Mouse (Mus musculus): Measurements from ENCODE around the gene Zfr. TPM values are rescaled to one million over a fixed set of nuclear protein-coding genes. Genes with fewer than 3 reads are reported as not detected.

The Zfr gene
- total RNA-seq (2021): 100 to 1,000 TPM; 353 to 361 TPM

DNA sequence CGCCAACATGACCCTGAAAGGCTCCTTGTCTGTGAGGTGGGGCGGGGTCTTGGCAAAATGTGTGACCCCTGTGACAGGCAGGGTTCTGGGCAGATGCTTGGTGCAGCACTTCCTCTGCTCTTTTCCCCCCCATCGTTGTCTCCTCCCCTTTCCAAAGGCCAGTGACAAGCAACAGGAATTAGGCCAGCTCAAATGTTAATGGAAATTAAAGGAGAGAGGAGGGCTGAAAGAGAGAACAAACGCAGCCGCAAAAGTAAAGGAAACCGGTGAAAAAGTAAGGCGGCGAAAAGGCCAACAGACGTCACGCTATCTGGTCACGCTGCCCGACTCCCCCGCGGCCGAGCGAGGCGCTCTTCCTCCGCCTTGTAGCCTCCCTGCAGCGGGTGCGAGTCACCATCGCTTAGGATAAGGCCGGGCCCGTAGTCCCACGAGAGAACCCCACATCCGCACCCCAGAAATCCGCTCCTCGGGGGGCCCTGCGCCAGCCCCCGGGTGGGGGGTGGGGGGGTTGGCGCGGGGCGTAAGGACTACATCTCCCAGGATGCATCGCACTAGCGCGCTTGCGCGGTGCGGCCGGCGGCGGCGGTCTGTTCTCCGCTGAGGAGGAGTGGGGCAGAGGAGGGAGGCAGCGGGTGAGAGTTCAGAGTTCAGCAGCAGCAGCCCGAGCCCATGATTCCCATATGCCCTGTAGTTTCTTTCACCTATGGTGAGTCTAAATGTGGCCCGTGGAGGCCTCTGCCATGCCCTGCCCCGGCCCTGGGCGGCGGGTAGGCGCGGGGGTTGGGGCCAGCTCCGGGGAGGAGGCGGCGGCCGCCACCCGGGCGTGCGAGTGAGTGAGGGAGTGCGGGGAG lies at the start of gene Zfr:
Gene Zfr, plus strand, starts transcription at position 590 of the 851 bp plus-strand sequence.
- DNase-seq (ENCODE audit: low spot score in 2 of 2): peak; percentile 92
- intact Hi-C loops (cut with DNase I): loop anchor here (5.0 to 10.0 kb wide), 2 partner anchors 120 to 723 kb away; partner anchors contain the start of genes Sub1 and Tars

DNA sequence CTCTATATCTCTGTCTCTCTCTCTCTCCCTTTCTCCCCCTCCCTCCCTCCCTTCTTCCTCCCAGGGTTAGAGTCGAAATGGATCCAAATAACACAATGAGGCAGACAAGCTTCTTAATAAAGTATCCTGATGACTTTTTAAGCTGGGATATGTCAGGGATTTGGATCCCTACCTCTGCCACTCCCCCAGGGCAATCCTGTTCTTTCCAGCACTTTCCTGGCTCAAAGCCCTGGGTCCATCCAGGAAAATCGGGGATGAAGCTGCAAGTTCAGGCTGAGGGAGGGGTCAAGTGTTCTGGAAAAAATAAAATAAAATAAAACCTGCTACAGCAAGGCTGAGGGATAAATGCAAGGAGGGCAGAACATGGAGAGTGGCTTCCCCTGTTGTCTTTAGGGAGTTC lies 49.7 kb upstream of the Zfr start:
- no peak for DNase-seq (ENCODE audit: low spot score in 2 of 2)
- intact Hi-C loops (cut with DNase I): no loop called here

DNA sequence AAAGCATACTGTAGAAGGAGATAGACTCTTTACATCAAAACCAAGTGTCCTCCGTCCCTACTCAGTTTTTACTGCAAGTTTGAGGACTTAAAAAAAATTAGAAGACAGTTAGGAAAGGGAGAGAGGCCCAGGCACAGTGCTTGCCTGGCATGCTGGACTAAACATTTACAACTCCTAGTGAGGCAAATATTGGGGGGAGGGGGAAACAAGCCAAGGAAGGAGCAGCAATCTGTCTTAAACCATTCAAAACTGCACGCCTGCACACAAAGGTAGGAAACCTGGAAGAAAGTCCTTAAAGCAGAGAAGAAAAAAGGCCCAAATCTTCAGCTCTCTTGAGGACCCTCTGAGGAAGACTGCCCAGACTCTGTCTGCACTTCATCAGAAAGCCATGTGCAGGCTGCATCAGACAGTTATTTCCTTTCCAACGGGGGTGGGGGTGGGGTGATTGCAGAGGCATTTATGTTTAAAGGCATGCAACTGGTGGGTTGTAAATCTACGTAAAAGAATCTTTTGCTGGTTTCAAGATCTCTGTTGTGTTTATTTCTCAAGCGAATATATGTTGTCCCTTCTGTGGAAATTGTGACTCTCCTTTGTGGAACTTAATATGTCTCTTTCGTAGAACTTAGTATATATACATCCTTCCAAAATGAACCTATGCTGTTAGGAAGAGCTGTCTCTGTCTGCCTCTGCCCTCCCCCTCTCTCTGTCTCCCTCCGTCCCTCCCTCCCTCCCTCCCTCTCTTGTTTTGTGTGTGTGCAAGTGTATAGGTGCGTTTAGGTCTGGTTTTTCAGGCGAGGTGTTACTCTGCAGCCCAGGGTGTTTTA lies 49.0 kb upstream of the Zfr start:
- intact Hi-C loops (cut with DNase I): no loop called here
- no peak for DNase-seq (ENCODE audit: low spot score in 2 of 2)

DNA sequence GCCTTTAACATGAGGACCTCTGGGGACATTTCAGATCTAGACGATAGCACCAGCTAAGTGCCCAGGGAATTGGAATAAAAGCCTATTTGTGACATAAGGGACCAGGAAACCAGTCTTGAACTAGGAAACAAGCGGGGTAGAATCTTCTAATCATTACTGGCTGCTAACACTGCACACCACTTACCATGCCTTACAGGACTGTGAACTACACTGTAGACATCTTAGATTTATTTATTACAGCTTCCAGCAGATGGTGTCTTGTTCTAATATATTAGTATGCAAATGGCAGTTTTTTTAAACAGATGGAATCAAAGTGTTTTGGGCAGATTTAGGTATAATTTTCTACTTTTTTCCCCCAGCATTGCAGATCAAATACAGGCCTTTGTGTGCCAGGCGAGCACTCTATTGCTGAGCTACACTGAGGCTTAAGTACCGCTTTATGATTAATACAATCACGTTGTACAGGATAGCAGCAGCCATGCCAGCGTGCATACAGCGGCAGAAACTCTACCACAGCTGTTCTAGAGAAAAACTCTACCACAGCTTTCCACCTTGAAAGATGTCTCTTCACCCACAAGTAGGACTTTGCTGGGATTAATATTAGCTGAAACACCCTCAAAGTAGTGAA lies 44.8 kb upstream of the Zfr start:
- intact Hi-C loops (cut with DNase I): no loop called here
- no peak for DNase-seq (ENCODE audit: low spot score in 2 of 2)

DNA sequence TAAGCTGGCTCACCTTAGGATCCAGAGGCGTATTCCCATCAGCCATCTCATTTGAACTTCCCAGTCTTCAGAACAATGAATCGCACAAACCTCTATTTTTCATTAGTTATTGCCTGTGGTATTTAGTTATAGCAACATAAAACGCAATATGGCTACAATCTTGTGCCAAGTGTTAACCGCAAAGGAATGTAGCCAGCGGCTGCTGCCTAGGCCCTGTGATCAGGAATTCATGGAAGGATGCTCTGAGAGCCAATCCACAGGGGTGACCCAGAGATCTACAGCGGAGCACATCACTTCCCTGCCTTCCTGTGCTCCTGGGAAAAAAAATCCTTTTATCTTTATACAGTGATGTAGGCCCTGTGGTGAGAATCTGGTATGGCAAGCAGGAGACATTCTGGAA lies 43.2 kb upstream of the Zfr start:
- intact Hi-C loops (cut with DNase I): no loop called here
- DNase-seq (ENCODE audit: low spot score in 2 of 2): no peak

DNA sequence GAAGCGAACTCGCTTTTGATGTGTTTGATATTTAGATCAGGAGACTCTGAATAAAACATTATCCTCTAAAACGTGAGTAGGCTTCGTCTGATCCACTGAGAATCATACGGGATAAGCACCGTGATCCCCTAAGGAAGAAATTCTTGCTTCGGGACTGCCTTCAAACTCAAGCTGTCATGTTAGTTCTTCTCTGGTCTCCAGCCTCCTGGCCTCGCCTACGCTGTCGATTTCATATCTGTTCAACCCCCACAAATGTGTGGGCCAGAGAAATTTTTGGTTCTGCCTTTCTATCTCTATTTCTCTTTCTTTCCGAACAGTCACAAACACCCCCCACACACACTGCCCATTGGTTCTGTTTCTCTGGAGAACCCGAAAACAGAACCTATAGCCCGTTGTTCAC lies 35.3 kb upstream of the Zfr start:
- intact Hi-C loops (cut with DNase I): no loop called here
- peak in 1 of 2 experiments; percentile 78 for DNase-seq (ENCODE audit: low spot score in 2 of 2)

DNA sequence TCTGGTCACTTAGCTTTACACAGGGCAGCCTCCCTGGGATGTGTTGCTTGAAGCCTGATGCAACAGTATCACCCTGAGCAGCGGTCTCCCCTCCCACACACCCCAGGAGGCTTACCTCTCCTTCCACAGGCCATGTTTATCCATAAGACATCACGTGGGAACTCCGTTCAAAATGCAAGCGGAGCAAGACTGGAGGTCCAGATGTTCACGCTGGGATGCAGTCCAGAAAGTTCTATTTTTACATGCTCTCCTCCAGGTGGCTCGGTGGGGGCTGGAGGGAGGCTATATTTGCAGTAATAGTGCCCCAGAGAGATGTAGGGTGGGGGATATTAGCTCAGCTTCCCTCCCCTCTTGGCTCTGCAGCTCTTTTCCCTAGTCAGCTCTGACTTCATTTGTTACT lies 33.5 kb upstream of the Zfr start:
- DNase-seq (ENCODE audit: low spot score in 2 of 2): peak in 1 of 2 experiments; percentile 74
- intact Hi-C loops (cut with DNase I): loop anchor here (2.0 kb wide), 1 partner anchor 111 kb away; no protein-coding TSS in a partner anchor

DNA sequence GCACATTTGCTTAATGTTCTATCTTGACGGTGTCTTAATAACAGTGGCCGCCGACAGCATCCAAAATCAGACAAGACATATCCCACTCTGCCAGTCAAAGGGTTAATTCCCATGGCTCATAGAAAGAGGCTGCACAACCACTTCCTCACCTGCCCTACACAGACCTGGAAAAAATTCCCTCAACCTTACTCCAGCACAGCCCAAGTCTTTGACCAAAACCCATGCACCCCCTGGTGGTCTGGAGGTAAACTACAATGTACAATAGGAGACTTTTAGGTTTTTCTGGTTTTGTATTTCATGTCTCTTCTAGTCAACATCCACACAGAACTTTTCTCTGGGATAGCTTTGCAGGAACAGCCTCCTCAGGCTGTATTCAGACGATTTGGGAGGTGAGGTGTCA lies 32.8 kb upstream of the Zfr start:
- intact Hi-C loops (cut with DNase I): loop anchor here (2.0 kb wide), 1 partner anchor 112 kb away; no protein-coding TSS in a partner anchor
- peak in 1 of 2 experiments; percentile 64 for DNase-seq (ENCODE audit: low spot score in 2 of 2)

DNA sequence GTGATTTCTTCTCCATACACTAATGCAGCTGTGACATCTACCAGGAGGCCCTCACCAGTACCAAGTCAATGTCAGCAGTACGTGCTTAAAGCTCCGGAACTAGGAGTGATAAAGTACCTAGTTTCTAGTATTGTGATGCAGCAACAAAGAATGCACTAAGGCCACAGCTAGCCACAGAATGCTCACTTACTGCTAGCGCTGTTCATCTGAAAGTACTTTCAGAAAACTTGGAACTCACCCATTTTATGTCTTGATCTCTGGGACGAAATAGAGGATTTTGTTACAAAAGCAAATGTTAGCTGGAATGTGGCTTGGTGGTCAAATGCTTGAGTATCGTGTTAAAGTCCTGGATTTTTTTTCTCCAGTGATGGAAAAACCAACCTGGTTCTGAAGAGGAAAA lies 30.0 kb upstream of the Zfr start:
- intact Hi-C loops (cut with DNase I): no loop called here
- no peak for DNase-seq (ENCODE audit: low spot score in 2 of 2)

DNA sequence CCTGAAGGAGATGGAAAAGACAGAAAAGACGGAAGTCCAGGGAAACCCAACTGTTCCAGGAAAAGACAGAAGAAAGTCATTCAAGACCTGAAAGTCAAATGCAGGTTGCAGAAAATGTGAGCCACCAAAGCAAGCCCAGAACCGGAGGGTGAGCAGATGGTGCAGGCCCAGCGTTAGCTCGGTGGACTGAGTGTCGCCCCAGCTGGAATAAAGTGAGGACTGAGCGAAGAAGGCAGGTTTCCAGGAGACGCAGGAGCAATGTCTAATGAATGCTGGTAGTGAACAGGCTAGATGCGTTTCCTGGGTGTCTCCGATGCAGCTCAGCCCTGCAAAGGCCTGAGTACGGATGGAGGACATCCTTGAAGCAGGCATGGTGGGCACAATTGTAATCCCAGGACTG lies 29.5 kb upstream of the Zfr start:
- DNase-seq (ENCODE audit: low spot score in 2 of 2): no peak
- intact Hi-C loops (cut with DNase I): no loop called here

DNA sequence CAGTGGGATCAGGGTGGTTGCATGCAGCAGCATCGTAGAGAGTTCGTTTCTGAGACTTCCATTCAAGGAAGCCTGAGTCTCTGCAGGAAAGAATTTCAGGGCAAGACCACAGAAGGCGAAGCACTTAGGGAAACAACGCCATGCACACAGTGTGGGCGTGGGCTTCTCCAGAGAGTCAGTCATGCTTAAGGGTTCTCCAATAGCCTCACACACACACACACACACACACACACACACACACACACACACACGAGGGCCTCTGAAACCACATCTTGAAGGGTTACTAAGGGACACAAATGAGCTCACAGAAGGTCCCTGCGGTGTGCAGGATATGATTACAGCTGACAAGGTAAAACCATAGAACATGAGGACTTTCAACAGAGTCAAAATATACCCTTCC lies 27.5 kb upstream of the Zfr start:
- intact Hi-C loops (cut with DNase I): loop anchor here (2.0 to 5.0 kb wide), 2 partner anchors 57 to 107 kb away; no protein-coding TSS in a partner anchor
- no peak for DNase-seq (ENCODE audit: low spot score in 2 of 2)

DNA sequence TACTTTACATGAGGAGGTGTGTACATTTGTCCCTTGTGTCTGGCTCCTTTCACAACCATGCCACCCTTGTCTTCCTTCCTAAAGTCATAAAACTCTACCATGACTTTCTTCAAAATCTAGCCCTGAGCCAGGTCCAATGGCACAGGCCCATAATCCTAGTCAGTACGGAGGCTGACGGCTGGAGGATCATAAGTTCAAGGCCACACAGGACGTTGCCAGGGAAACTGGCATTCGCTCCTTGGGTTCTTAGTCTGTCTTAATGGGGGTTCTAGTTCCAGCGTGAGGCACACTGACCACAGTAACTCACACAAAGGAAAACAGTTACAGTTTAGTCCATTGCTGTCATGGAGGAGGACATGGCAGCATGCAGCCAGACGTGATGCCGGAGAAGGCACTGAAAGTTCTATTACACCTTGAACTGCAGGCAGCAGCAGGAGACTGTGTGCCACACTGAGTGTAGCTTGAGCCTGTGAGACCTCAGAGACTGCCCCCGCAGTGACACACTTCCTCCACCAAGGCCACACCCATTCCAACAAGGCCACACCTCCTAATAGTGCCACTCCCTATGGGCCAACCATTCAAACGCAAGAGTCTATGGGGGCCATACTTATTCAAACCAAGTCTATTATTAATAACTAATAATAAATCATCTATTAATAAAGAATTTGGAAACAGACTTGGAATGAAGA lies 26.5 kb upstream of the Zfr start:
- DNase-seq (ENCODE audit: low spot score in 2 of 2): no peak
- intact Hi-C loops (cut with DNase I): loop anchor here (2.0 to 5.0 kb wide), 2 partner anchors 56 to 108 kb away; no protein-coding TSS in a partner anchor

DNA sequence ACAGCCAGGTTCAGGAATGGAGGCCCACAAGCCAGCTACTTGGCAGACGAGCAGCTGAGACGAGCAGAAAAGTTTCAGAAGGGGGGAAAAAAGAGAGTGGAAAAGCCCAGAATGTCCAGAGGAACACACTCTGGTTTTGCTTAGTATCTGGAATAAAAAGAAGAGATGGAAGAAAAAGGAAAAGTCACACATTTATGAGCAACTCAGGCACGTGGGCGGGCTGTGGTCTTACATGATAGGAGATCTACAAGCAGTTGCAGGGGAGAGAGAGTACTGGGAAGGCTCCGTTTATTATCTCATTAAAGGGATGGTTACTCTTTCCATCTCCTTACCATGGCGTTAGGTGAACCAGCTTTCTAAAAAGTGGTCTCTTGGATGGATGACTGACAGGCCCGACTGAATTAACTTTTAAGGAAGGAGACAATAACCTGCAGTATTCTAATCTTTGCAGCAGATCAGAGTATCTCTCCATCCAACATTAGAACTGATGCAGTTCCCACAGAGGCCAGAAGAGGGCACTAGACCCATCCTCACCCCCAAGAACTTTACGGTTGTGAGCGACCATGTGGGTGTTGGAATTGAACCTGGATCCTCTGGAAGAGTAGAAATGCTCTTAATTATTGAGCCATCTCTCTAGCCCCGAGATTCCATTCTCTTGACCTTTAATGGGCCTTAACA lies 25.7 kb upstream of the Zfr start:
- DNase-seq (ENCODE audit: low spot score in 2 of 2): peak in 1 of 2 experiments; percentile 77
- intact Hi-C loops (cut with DNase I): loop anchor here (2.0 to 5.0 kb wide), 3 partner anchors 21 to 109 kb away; no protein-coding TSS in a partner anchor

DNA sequence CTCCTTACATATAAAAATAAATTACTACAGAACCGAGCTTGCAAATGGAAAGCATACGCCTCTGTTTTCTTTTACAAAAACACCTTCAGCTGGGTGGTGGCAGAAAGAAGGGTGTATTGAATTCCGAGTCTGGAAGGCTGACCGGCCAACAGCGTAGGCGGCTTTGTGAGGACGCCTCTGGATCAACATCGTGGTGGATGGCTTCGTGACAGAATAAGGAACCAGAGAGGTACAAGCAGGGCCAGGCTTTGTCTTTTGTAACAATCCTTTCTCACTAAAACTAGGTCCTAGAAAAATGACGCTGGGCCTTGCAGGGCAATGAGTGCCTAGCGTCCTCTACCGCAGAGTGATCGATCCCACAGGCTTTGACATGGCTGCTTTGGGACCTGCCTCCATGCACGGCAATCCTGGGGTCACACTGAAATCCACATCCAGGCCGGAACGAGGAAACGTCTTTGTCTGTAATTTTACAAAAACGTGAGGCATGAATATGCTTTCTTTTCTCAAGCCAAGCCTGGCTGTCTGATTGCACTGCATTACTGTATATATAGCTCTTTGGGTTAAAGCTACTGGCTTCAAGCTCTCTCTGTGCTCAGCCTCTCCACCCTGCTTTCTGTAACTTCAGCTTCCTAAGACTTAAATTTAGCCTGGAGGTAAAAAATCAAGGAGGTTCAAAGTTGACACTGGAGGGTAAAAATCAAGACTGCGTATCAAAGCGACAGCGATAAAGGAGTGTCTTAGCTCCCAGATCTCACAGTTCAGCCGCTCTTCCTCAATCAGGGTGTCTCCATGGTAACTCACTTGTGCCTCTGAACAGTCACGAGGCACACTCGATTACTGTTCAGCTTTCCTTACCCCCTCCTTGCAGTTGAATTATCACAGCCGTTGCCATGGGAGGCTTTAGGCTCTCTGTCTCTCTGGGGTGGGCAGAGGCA lies 24.3 kb upstream of the Zfr start:
- intact Hi-C loops (cut with DNase I): loop anchor here (2.0 to 5.0 kb wide), 2 partner anchors 20 to 54 kb away; no protein-coding TSS in a partner anchor
- peak; percentile 64 to 71 for DNase-seq (ENCODE audit: low spot score in 2 of 2)

DNA sequence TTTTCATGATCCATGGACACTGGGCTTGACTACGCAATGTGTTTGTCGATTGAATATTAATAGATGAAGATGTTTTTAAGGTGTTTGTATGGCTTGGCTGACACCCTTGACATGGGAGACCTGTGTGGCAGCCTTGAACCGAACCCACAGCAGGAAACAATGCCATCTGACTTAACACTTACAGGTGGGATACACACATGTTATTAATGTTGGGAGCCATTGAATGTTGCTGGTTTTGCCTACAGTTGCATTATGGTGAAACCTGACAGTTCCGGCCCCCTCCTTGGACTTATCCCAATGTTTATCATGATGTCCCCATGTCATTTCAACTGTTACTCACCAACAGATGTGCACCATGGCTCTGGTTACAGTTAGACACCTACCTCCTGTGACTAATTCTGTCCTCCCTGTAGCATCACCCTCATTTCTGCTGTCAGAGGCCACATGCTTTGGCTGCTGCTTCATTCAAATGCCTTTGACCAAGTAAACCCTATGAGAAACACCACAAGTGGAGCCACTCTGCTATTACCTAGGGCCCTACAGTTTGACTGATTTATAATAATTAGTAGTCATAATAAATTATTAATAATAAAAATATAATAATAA lies 23.6 kb upstream of the Zfr start:
- DNase-seq (ENCODE audit: low spot score in 2 of 2): no peak
- intact Hi-C loops (cut with DNase I): loop anchor here (2.0 to 5.0 kb wide), 2 partner anchors 19 to 53 kb away; no protein-coding TSS in a partner anchor

DNA sequence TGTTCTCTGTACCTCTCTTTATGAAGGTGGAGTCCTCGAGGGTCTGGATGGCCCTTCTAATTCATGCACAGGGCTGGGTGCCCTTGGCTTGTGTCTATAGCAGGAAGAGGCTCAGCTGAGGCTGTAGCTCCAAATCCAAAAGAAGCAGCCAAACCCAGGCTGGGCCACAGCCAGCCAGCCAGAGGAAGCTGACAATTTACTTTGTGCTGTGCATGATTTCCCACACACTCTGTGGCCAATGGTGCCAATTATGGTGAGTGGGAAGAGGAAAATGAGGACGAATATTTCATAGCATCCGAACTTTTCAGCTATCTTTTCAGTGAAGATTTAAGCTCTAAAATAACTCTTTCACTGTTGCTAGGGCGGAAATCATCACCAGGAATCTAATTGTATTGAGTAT lies 21.2 kb upstream of the Zfr start:
- intact Hi-C loops (cut with DNase I): no loop called here
- peak; percentile 74 to 96 for DNase-seq (ENCODE audit: low spot score in 2 of 2)

DNA sequence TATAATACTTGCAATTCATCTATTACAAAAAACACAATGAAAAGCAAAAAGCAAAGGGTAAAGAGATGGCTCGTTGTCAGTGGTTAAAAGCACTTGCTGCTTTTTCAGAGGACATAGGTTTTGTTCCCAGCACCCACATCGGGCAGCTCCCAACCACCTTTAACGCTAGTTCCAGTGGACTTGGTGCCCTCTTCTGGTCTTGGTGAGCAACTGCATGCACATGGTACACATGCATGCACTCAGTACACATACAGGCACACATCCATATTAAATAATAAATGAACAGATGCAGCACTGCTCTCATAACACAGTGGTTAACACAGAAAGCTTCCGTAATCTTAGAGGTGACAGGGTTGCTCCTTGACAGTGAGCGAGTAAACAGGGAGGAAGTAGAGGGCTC lies 20.3 kb upstream of the Zfr start:
- intact Hi-C loops (cut with DNase I): no loop called here
- DNase-seq (ENCODE audit: low spot score in 2 of 2): no peak
